Mouse (Mus musculus): ENCODE results near the gene Eml4.

Eml4 gene

DNA sequence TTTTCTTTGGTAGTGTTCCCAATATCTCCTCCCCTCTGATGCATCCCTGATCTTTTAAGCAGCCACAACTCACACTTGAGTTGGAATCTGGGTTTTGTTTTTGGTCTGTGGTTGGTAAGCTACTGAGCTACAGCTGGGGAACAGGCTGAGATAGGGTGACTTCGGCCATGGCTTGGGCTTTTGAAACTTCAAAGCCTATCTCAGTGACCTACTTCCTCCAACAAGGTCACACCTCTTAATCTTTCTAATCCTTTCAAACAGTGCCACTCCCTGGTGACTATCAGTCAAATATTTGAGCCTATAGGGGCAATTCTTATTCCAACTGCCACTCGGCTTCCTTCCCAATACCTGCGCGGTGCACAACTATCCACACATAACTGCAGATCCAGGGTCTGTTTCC, 149.0 kb downstream of the Eml4 start:
- no peak for DNase-seq (ENCODE audit: low spot score)

- DNase-seq (ENCODE audit: low spot score), result no peak
These were observed 153.0 kb downstream of the Eml4 start for GRCm38 (mm10) chr17:83503693-83504092.

GRCm38 (mm10) chr17:83512130-83512529, 161.4 kb downstream of the Eml4 start:
- DNase-seq (ENCODE audit: low spot score), result no peak

- DNase-seq (ENCODE audit: low spot score), result no peak
These were observed 163.0 kb downstream of the Eml4 start for GRCm38 (mm10) chr17:83513655-83514212.

DNA sequence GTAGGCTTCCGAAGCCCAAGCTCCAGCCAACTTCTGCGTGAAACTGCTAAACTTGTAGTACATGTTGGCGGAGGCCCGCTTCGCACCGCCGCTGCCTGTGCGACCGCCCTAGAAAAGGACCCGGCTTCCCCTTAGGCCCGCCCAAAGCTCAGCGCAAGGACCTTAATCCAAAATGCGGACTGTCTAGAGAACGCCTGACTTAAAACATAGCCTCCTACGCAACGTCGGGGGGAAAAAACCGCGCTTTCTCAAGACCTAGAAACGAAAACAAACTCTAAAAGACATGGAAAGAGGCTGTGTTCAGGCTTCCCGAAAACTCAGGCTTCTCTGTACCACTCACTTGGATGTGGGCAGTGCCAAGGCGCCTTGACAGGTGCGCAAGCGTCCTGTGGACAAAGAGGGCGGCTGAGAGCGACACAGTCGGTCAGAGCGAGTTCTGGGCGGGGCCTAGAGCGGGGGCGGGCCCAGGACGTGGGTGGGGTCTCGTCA, 163.5 kb downstream of the Eml4 start:
- peak; percentile 84 for DNase-seq (ENCODE audit: low spot score)

- DNase-seq (ENCODE audit: low spot score), result peak; percentile 73
These were observed 166.7 kb downstream of the Eml4 start, which contains the start of gene Cox7a2l for GRCm38 (mm10) chr17:83517280-83518015. TSS of gene Cox7a2l (minus strand) at chr17:83517330.

DNA sequence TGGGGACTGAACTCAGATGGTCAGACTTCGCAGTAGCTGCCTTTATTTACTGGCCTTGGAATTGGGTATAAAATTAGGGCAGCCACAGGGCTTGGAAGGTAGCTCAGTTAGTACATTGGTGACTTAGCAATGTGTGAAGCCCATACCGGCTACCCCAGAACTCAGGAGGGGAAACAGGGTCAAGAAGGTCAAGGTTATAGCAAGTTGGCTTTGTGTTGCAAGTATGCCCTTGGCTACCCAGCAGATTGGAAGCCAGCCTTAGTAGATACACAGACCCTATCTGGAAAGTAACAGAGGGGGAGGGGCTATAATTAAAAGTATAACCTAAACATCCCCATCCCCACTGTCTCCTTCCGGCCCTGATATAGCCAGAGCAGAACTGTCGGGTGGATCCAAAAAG, 171.2 kb downstream of the Eml4 start:
- no peak for DNase-seq (ENCODE audit: low spot score)

- DNase-seq (ENCODE audit: low spot score), result no peak
These were observed 172.1 kb downstream of the Eml4 start for GRCm38 (mm10) chr17:83522590-83523379.

DNA sequence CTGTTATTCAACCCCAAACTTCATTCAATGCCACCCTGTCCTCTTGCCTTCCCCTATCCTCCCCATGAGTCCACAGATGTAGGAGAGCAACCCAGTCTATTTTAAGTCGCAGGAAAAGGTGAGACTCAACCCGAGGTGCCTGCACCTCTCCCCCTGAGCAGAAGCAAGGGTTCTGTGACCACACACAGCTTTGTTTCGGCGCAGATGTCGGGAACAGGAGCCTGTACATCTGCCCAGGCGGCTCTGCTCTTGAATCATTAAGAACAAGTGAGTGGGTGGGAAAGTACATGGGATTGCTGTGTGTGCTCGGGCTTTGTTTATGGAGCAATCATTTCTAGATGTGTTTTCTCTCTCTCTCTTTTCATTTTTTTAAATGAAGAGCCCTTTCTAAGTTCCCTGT, 174.0 kb downstream of the Eml4 start:
- no peak for DNase-seq (ENCODE audit: low spot score)

DNA sequence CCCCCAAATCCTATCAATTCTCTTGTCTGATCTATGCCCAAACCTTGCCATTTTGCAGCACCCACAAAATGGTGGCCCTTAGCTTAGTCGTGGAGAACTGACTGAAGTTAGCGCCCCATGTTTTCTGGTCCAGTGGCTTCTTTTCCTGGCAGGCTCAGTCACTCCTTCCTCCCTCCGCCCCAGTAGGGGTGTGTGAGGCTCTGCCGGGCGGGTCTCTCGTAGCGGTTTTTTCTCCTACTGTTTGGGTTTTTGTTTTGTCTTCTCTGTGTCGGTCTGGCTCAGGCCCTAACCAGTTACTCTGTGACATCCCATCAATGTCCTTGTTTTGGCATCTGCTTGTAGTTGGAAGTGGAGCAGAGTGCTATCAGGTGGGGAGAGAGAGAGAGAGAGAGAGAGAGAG, 174.9 kb downstream of the Eml4 start:
- DNase-seq (ENCODE audit: low spot score), result no peak

- DNase-seq (ENCODE audit: low spot score), result no peak
These were observed 175.4 kb downstream of the Eml4 start for GRCm38 (mm10) chr17:83526091-83526561.

DNA sequence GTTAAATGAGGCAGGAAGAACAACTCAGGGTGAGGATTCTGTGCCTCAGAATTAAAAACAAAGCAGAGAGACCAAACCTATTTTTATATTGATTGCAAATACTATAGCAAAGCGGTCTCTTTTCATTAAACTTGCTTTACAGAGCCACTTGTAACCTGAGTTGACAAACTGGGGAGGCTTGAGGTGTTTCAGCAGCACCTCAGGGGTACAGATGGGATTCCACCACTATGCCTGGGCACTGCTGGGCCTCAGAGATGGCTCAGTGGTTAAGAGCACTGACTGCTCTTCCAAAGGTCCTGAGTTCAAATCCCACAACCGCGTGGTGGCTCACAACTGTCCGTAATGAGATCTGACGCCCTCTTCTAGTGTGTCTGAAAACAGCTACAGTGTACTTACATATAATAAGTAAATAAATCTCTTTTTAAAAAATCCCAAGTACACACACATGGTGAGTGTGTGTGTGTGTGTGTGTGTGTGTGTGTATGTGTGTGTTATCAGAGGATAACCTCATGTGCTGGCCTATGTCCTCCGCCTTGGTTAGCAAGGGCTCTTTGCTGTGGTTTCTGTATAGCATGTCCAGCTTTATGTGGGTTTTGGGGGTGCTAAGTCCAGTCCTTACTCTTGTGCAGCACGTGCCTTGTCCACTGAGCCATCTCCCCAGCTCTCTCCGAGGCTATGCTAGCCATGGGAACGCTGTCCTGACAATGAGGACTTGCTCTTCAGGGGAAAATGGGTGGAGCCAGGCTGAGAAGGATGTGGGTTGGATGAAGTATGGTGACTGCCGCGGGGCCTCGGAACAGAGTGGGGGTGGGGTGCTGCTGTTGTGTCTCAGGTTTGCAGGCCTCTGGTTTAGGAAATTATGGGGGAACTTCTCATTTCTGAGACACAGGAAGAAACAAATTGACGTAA, 176.1 kb downstream of the Eml4 start:
- no peak for DNase-seq (ENCODE audit: low spot score)

- no peak for DNase-seq (ENCODE audit: low spot score)
These were observed 177.1 kb downstream of the Eml4 start for GRCm38 (mm10) chr17:83527651-83528381.

Measured in left cerebral cortex, adult 11 months (tissue).